Mouse (Mus musculus): Measurements from ENCODE around the gene Gstp3.

Gstp3 gene

GRCm38 (mm10) chr19:4059069-4059740 lies at the start of gene Gstp3:
Gstp3 (minus strand) TSS chr19:4059569.
- no peak for DNase-seq

DNA sequence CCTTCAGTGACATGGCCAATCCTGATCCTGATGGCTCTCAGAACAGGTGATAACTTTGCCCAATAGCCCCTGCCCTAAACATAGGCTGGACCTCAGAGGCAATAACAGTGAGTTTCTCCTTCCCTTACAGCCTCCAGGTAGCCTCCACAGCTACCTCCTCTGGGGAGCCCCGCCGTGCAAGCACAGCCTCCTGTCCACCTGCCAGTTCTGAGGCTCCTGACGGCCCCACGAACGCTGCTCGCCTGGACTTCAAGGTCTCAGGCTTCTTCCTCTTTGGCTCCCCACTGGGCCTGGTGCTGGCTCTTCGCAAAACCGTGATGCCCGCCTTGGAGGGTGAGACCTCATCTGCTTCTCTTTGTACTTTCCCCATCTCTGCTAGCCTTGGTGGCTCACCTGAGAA lies 49.2 kb upstream of the Gstp3 start:
- DNase-seq, result no peak

DNA sequence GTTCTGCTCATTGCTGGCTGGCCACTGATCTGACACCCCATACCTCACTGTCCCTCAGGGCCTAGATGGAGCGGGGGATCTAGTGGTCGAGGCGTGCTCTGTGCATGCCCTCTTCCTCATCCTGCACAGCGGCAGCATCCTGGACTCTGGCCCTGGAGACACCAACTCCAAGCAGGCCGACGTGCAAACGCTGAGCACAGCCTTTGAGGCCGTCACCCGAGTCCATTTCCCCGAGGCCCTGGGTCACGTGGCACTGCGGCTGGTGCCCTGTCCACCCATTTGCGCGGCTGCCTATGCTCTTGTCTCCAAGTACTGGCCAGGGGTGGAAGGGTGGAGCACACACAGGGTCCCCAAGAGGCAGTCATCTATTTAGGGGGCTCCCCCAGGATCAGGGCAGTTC lies 47.3 kb upstream of the Gstp3 start:
- peak in 1 of 2 experiments; percentile 30 for DNase-seq

DNA sequence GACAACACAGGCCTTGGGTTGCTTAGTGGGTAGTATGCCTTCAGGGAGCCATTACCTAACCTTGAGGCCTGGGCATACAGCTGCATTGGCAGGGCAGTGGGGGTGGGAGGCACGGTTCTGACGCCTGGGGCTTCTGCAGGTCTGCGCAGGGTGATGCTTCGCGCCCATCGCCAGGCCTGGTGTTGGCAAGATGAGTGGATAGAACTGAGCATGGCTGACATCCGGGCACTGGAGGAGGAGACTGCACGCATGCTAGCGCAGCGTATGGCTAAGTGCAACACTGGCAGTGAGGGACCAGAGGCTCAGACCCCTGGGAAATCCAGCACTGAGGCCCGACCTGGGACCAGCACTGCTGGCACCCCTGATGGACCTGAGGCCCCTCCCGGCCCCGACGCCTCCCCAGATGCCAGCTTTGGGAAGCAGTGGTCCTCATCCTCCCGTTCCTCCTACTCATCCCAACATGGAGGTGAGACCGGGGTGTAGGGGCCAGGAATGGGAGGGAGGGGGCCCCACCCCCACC lies 45.4 kb upstream of the Gstp3 start:
- DNase-seq, result peak in 1 of 2 experiments; percentile 40

GRCm38 (mm10) chr19:4103792-4104191 lies 44.4 kb upstream of the Gstp3 start:
- DNase-seq, result peak in 1 of 2 experiments; percentile 19

DNA sequence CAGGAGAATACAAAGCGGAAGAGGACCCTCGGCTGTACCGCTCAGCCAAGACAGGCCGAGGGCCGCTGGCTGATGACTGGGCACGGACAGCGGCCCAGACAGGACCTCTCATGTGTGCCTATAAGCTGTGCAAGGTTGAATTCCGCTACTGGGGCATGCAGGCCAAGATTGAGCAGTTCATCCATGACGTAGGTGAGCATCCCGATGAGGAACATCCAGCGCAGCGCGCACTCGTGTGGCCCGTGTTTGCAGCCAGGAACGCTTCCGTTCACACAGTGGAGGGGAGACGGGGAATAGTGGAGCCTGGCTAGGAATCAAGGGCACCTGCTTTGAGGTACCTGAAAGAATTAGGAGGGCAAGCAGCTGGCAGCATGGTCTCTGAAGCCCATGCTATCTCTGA lies 43.9 kb upstream of the Gstp3 start:
- peak; percentile 41 to 45 for DNase-seq

DNA sequence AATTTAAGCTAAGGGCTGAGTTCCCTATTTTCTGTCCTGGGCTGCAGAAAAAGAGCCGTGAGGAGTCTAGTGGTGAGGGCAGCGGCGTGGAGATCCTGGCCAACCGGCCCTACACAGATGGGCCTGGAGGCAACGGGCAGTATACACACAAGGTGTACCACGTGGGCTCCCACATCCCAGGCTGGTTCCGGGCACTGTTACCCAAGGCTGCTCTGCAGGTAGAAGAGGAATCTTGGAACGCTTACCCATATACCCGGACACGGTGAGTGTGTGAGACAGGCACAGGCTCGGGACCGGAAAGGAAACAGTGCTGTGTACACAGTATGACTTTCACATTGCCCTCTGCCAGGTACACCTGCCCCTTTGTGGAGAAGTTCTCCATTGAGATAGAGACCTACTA lies 43.3 kb upstream of the Gstp3 start:
- peak; percentile 77 to 82 for DNase-seq

- DNase-seq, result peak in 1 of 2 experiments; percentile 28
Observed at GRCm38 (mm10) chr19:4102049-4102448, 42.7 kb upstream of the Gstp3 start.

DNA sequence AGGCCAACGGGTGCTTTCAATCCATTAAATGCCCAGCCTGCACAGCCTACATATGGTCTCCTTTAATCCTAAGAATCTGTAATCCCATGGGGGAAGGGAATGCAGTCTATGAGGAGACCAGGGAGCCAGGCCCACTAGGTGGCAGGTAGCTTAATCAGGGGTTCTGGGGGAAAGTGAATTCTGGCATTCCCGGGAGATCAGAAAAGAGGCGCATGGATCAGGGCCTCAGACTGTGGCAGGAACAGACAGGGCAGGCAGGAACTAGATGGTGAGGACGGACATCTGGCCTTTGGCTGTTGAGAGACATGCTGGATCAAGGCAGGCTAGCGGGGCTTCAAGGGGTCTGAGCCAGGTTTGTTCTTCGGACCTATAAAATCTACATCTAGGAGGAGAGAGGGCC lies 42.1 kb upstream of the Gstp3 start:
- DNase-seq, result peak; percentile 49 to 60

GRCm38 (mm10) chr19:4100718-4101261 lies 41.4 kb upstream of the Gstp3 start:
- DNase-seq, result peak; percentile 89 to 92

DNA sequence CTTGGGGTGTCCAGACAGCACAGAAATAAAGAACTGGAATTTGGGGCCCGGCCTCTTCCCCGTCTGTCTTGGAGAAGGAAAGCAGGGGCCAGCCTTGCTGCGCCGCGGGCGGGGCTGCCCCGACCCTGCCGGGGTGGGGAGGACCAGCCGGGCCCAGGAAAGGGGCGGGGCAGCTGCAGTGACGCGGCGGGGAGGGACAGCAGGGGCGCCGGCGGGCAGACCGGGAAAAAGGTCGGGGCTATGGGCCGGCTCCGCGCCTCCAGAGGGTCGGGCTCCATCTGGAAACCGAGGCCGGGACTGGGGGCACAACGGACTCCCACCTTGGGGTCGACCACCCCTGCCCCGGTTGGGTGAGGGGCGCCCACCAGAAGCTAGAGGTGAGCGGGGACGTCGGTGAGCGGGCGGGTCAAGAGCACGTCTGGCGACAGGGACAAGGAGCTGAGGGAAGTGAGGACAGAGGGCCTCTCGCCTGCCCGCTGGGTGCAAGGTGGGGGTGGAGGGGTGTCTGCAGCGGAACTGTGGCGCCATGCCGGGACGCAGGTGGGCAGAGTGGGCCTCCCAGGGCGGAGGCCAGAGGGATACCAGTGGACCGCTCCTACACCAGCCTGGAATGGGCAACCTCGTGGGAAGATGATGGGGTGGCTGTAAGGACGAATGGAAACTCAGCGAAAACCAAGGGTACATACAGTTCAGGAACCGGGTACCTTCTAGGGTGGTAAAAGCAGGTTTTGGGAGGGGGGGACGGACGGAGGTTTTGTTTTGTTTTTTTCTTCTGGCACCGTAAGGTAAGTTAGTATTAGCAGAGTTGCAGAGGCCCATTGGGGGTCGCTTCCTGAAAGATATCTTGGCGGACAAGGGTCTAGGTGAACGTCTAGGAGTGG lies 40.7 kb upstream of the Gstp3 start, which contains the start of gene Pitpnm1:
Gene Pitpnm1, plus strand, starts transcription at position 162 of the 881 bp plus-strand sequence.
- peak; percentile 77 to 86 for DNase-seq

DNA sequence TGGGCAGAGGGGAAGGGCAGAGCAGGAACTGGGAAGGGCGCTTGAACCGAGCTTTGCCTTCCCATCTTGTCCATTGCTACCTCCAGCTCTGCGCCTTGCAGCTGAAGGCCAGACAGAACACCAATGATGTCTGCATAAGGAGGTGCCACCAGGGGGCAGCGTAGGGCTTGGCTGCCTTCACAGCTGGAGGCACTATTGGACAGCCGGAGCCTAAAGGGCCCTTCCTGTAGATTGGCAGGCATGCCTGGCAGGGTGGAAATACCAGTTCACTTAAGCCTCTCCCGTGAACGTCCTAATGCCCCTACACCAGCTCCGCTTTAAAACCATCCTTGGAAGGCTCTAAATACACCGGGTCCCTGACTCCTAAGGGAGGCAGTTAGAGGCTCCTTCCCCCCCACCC lies 39.7 kb upstream of the Gstp3 start:
- DNase-seq, result peak; percentile 94 to 96

DNA sequence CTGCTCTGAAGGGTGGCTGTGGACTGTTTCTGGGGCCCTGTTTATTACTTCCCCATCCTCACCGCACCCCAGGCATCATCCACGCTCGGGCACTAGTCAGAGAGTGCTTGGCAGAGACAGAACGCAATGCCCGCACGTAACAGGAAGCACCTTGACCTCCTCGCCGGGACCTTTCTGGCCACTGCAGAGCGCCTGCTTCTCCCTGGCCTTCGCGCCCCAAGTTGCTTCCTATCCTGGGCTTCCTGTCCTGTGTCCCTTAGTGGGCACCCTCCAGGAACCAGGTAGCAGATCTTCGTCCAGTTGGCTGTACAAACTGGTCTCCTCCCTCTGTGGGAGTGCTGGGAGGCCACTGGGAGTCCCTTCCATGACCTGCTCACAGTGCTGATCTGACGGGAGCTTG lies 39.1 kb upstream of the Gstp3 start:
- DNase-seq, result peak; percentile 43

DNA sequence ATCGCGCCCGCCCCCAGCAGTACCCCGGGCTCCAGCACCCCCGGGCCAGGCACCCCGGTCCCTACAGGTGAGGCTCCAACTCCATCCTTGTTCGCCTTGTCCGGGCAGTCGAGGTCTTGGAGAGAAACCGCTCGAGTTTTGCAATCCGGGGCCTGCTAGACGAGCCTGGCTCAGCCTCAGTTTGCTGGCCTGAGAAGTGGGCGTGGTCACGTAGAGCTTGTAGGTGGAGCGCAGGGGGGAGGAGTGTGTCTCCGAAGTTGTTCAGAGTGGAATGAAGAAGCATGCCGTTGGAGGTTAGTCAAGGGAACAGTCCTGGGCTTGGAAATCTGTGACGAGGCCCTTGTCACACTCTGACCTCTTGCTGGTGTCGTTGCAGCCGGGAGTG lies 38.1 kb upstream of the Gstp3 start:
- no peak for DNase-seq

GRCm38 (mm10) chr19:4096642-4097440 lies 37.5 kb upstream of the Gstp3 start, which contains the start of gene Cdk2ap2:
Cdk2ap2 (plus strand) TSS chr19:4097182.
- peak; percentile 100 for DNase-seq

GRCm38 (mm10) chr19:4095802-4096201 lies 36.4 kb upstream of the Gstp3 start:
- DNase-seq, result no peak

GRCm38 (mm10) chr19:4094774-4095303 lies 35.5 kb upstream of the Gstp3 start:
- DNase-seq, result no peak

DNA sequence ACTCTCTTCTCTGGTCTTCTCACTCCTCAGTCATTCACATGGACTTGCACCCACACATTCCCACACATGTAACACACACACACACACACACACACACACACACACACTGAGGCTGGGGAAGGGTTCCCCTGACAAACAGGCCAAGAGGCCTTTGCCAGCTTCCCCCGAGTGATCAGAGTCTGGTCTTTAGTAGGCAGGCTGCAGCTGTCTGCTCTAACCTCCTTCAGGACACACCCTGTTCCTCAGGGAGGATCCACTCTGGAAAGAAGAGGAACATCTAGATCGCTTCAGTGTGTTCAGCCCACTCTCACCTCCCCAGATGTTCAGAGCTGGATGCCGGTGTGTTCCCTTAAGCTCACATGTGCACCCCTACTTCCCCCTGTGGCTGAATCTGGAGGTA lies 35.0 kb upstream of the Gstp3 start:
- DNase-seq, result no peak

- DNase-seq, result no peak
Observed at GRCm38 (mm10) chr19:4093772-4094171, 34.4 kb upstream of the Gstp3 start.

DNA sequence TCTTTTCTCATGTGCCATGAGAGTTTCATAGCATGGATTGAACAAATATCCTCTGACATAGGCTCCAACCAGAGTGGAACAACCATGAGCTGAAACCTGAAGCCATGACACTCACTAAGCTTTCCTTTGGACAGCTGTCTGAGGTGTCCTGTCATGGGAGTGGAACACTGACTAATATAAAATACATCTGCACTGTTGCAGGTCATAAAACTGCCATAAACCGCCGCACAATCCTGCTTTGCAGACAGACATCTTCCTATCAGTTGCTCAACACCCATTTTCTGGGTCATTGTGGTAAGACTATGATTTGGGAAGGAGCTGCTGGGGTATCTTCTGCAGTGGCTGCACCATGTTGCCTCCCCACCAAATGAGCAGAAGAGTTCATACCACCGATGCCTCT lies 33.4 kb upstream of the Gstp3 start:
- DNase-seq, result no peak

DNA sequence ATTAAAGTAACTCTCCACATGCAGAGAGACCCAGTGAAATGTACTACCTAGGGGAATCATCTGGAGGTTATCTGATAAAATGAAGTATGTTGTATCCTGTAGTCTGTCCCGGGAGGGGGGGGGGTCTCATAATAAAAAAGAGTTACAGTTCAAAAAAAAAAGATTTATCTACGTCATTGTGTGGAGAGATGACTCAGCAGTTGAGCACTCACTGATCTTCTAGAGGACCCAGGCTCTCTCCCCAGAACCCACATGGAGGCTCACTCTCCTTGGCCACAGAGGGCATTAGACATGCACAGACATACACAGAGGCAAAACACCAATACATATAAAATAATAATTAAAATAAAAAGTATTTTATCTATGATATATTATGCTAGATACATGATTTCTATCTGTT lies 32.0 kb upstream of the Gstp3 start:
- no peak for DNase-seq

- no peak for DNase-seq
Observed at GRCm38 (mm10) chr19:4090446-4090845, 31.1 kb upstream of the Gstp3 start.

Data from cerebellum, postnatal 25 days (tissue).